Comparison of ENCODE assay signal across 8 mouse cellular contexts in genomic region chr7:28466721-28467212, GRCm38 (mm10). TPM values are rescaled to one million over a fixed set of nuclear protein-coding genes. Genes with fewer than 3 reads are reported as not detected.
DNase-seq lines count a peak whose midpoint lies in the region; ATAC-seq and TF ChIP-seq lines count a peak whose summit lies in the region.
"Had no signal": no experiment of that assay in that cellular context is flagged by ENCODE, and none has a peak within 500 bp of the region (broad histone marks: within the 10 kb centered on the region; RNA-seq: fewer than 3 reads in every experiment).

No protein-coding gene starts in this region.

- peak; percentile 19 for DNase-seq in lung, postnatal 0 days (ENCODE audit: low spot score)
- DNase-seq in lung, adult 2 months, result no peak
- no peak for DNase-seq in forebrain, postnatal 0 days
- DNase-seq in testis, postnatal 14 days (ENCODE audit: low spot score), result peak; percentile 44
- DNase-seq in thymus, postnatal 25 days, result no peak

- peak overlapping the region; percentile 93 for H3K4me2 ChIP-seq in lung, postnatal 0 days (replicated peaks; ENCODE audit: low read depth, low read length)
- H3K4me2 ChIP-seq in forebrain, postnatal 0 days (ENCODE audit: low read depth), result peak overlapping the region; percentile 46
- peak overlapping the region; percentile 68 for H3K4me2 ChIP-seq in liver, embryonic 15.5 days

- no peak for TF ChIP-seq POLR2A in lung, adult 2 months (IDR thresholded peaks at IDR 0.05; ENCODE audit: borderline replicate concordance, extremely low read depth, low read depth, low read length)

- H3K4me3 ChIP-seq in lung, postnatal 0 days (ENCODE audit: low read depth, low read length), result peak overlapping the region; percentile 50
- no peak overlapping the region for H3K4me3 ChIP-seq in lung, adult 2 months (replicated peaks; ENCODE audit: extremely low read depth, low read depth, low read length)
- H3K4me3 ChIP-seq in forebrain, postnatal 0 days (ENCODE audit: low read depth, low read length), result no peak overlapping the region
- peak overlapping the region; percentile 50 for H3K4me3 ChIP-seq in liver, embryonic 15.5 days (replicated peaks)

- no peak overlapping the region for H3K27ac ChIP-seq in lung, postnatal 0 days (ENCODE audit: low read length)
- H3K27ac ChIP-seq in forebrain, postnatal 0 days (ENCODE audit: low read depth, low read length), result no peak overlapping the region
- H3K27ac ChIP-seq in liver, embryonic 15.5 days (replicated peaks), result no peak overlapping the region

- WGBS in lung, postnatal 0 days, result 29% methylated on average over 39 of the region's 40 CpGs
- 48% methylated on average over 40 of the region's 40 CpGs for WGBS in lung, adult 2 months
- WGBS in forebrain, postnatal 0 days, result 32% methylated on average over 40 of the region's 40 CpGs
- 50% methylated on average over 40 of the region's 40 CpGs for WGBS in liver, embryonic 15.5 days (ENCODE audit: insufficient replicate concordance)

- no peaks in the 10 kb centered on the region for H3K36me3 ChIP-seq in lung, postnatal 0 days (ENCODE audit: insufficient read depth, low read length)
- H3K36me3 ChIP-seq in forebrain, postnatal 0 days (ENCODE audit: insufficient read depth), result peaks cover 30% of the 10 kb centered on the region
- H3K36me3 ChIP-seq in liver, embryonic 15.5 days (replicated peaks), result no peaks in the 10 kb centered on the region

- no peaks in the 10 kb centered on the region for H3K27me3 ChIP-seq in lung, postnatal 0 days (replicated peaks; ENCODE audit: insufficient read depth, low read length)
- no peaks in the 10 kb centered on the region for H3K27me3 ChIP-seq in forebrain, postnatal 0 days (ENCODE audit: insufficient read depth, low read length)
- peaks cover 29% of the 10 kb centered on the region for H3K27me3 ChIP-seq in liver, embryonic 15.5 days
- H3K27me3 ChIP-seq: megakaryocyte, embryonic 14.5 days had no signal

- no peaks in the 10 kb centered on the region for H3K9me3 ChIP-seq in lung, postnatal 0 days (ENCODE audit: low read length)
- no peaks in the 10 kb centered on the region for H3K9me3 ChIP-seq in forebrain, postnatal 0 days (ENCODE audit: low read length)
- no peaks in the 10 kb centered on the region for H3K9me3 ChIP-seq in liver, embryonic 15.5 days (replicated peaks)
- H3K9me3 ChIP-seq: megakaryocyte, embryonic 14.5 days had no signal

- no peak for TF ChIP-seq EP300 in lung, postnatal 0 days (IDR thresholded peaks at IDR 0.05)

- TF ChIP-seq CTCF in lung, postnatal 0 days (IDR thresholded peaks at IDR 0.05), result no peak; the same call in 1 of the 2 replicates
- no peak for TF ChIP-seq CTCF in lung, adult 2 months (IDR thresholded peaks at IDR 0.05; ENCODE audit: insufficient read depth, low read length)
- TF ChIP-seq CTCF in forebrain, postnatal 0 days (IDR thresholded peaks at IDR 0.05; ENCODE audit: low read depth), result no peak

- H3K9ac ChIP-seq in lung, postnatal 0 days (replicated peaks; ENCODE audit: low read depth), result peak overlapping the region; percentile 34
- no peak overlapping the region for H3K9ac ChIP-seq in forebrain, postnatal 0 days
- H3K9ac ChIP-seq in liver, embryonic 15.5 days, result no peak overlapping the region

- 0 out of 2 replicates have a peak, but pooled peaks cover 2% of the 10 kb centered on the region for H3K4me1 ChIP-seq in lung, postnatal 0 days (ENCODE audit: insufficient read depth, low read depth, low read length)
- no peaks in the 10 kb centered on the region for H3K4me1 ChIP-seq in lung, adult 2 months (ENCODE audit: control insufficient read depth, insufficient read depth, low read length)
- H3K4me1 ChIP-seq in forebrain, postnatal 0 days (ENCODE audit: insufficient read depth), result no peaks in the 10 kb centered on the region
- peaks cover 11% of the 10 kb centered on the region for H3K4me1 ChIP-seq in liver, embryonic 15.5 days (replicated peaks)

- peak; percentile 28 for ATAC-seq in lung, postnatal 0 days
- no peak for ATAC-seq in forebrain, postnatal 0 days
- no peak; the same call in 1 of the 2 replicates for ATAC-seq in liver, embryonic 15.5 days (ENCODE audit: insufficient read depth)
- no peak for ATAC-seq in monocyte, adult 5-6 weeks (replicated peaks; ENCODE audit: insufficient number of reproducible peaks, low FRiP score, low TSS enrichment, poor library complexity, severe bottlenecking)

RNA-seq across cellular contexts. Expression of gene Lrfn1, which starts 15.0 kb away (rescaled TPM):
- 0.97 and 1.4 TPM in 2 replicates for polyA plus RNA-seq in lung, postnatal 0 days (2015; fragmentation: Nextera tagmentation; extraction: Ambion mirVana)
- 5.5 and 7.0 TPM in 2 replicates for polyA plus RNA-seq in lung, adult 2 months (2012; rRNA removed)
- 57.7 and 88.3 TPM in 2 replicates for total RNA-seq in forebrain, postnatal 0 days (2014; rRNA removed)
- 16.0 and 21.2 TPM in 2 replicates for polyA plus RNA-seq in forebrain, postnatal 0 days (2015; fragmentation: Nextera tagmentation; extraction: Ambion mirVana)
- 0.09 and 0.20 TPM in 2 replicates for polyA plus RNA-seq in liver, embryonic 15.5 days (2015; fragmentation: Nextera tagmentation; extraction: Ambion mirVana)
- total RNA-seq in monocyte, adult 5-6 weeks (2017), result 0.78 to 1.3 TPM in 2 of 3 replicates, not detected in the other

RNA-seq across cellular contexts. Expression of gene Gmfg, which starts 29.5 kb away (rescaled TPM):
- polyA plus RNA-seq in lung, postnatal 0 days (2015; fragmentation: Nextera tagmentation; extraction: Ambion mirVana), result 81.0 and 83.1 TPM in 2 replicates
- polyA plus RNA-seq in lung, adult 2 months (2012; rRNA removed), result 24.2 and 24.3 TPM in 2 replicates
- 2.6 and 3.8 TPM in 2 replicates for total RNA-seq in forebrain, postnatal 0 days (2014; rRNA removed)
- polyA plus RNA-seq in forebrain, postnatal 0 days (2015; fragmentation: Nextera tagmentation; extraction: Ambion mirVana), result 5.8 and 6.7 TPM in 2 replicates
- 32.4 and 35.6 TPM in 2 replicates for polyA plus RNA-seq in liver, embryonic 15.5 days (2015; fragmentation: Nextera tagmentation; extraction: Ambion mirVana)
- total RNA-seq in monocyte, adult 5-6 weeks (2017), result 496 to 674 TPM (median 637 TPM) in 3 replicates

RNA-seq across cellular contexts. Expression of gene Ifnl2, which starts 43.5 kb away (rescaled TPM):
- polyA plus RNA-seq in lung, postnatal 0 days (2015; fragmentation: Nextera tagmentation; extraction: Ambion mirVana), result not detected in 2 replicates
- not detected in 2 replicates for polyA plus RNA-seq in lung, adult 2 months (2012; rRNA removed)
- total RNA-seq in forebrain, postnatal 0 days (2014; rRNA removed), result not detected in 2 replicates
- not detected in 2 replicates for polyA plus RNA-seq in forebrain, postnatal 0 days (2015; fragmentation: Nextera tagmentation; extraction: Ambion mirVana)
- not detected in 2 replicates for polyA plus RNA-seq in liver, embryonic 15.5 days (2015; fragmentation: Nextera tagmentation; extraction: Ambion mirVana)
- total RNA-seq in monocyte, adult 5-6 weeks (2017), result not detected in 3 replicates

RNA-seq across cellular contexts. Expression of gene Ifnl3, which starts 55.9 kb away (rescaled TPM):
- polyA plus RNA-seq in lung, postnatal 0 days (2015; fragmentation: Nextera tagmentation; extraction: Ambion mirVana), result not detected in 2 replicates
- polyA plus RNA-seq in lung, adult 2 months (2012; rRNA removed), result not detected in 2 replicates
- total RNA-seq in forebrain, postnatal 0 days (2014; rRNA removed), result not detected in 2 replicates
- not detected in 2 replicates for polyA plus RNA-seq in forebrain, postnatal 0 days (2015; fragmentation: Nextera tagmentation; extraction: Ambion mirVana)
- polyA plus RNA-seq in liver, embryonic 15.5 days (2015; fragmentation: Nextera tagmentation; extraction: Ambion mirVana), result not detected in 2 replicates
- total RNA-seq in monocyte, adult 5-6 weeks (2017), result not detected in 3 replicates

Comparison
In these comparisons a context has a peak if more than half of its experiments do, and no peak if none do; other contexts are left out.
1. DNase-seq: peak in lung, postnatal 0 days (single experiment) and testis, postnatal 14 days (single experiment); none in lung, adult 2 months (single experiment), forebrain, postnatal 0 days (single experiment) and thymus, postnatal 25 days (single experiment).
2. H3K4me3 ChIP-seq: peak in lung, postnatal 0 days (single experiment) and liver, embryonic 15.5 days (single experiment); none in lung, adult 2 months (single experiment) and forebrain, postnatal 0 days (single experiment).
3. Peak in every context shown above with its lines, with median percentiles within 50 percentile points of each other: H3K4me2 ChIP-seq.